Mouse (Mus musculus) ES-E14 (cell line): ENCODE data around the gene Map3k7.

Experiments
- HCFC1 ChIP-seq: IDR thresholded peaks from 2 replicates; pipeline ENCODE4 v1.6.1; 2012; ENCODE audit warnings: low read length, inconsistent platforms, borderline replicate concordance; ENCODE audit not compliant: insufficient read depth
- ZNF384 ChIP-seq: IDR thresholded peaks from 2 replicates; pipeline ENCODE4 v1.6.1; 2012; ENCODE audit warnings: low read depth, low read length, inconsistent platforms

DNA sequence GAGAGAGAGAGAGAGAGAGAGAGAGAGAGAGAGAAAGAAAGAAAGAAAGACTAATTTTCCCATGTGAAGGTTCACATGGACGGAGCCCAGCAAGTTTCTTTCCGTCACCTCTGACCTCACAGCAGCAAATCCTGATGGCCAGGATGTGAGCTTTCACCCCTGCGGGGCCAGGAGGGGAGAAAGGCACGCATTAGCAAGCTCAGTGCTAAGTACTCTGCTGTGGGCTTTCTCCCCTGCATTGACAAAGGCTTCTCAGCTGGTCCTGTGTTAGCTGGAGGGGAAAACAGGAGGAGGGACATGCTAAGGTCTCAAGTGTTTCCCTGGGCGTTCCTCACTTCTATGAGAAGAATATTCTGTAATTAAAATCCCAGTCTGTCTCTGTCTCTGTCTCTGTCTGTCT is 81.3 kb downstream of the Map3k7 start:
- TF ChIP-seq ZNF384 (no peak), HCFC1 (no peak)
